Mouse (Mus musculus): ENCODE results near the gene Synpo2. TPM values are rescaled to one million over a fixed set of nuclear protein-coding genes. Genes with fewer than 3 reads are reported as not detected.

Synpo2 gene
- total RNA-seq, 2 experiments from 2014 or later = 2.8 to 3.3 TPM

- DNase-seq (ENCODE audit: extremely low spot score in 1 of 2, low spot score in 1 of 2) = no peak
Observed at GRCm38 (mm10) chr3:123169398-123169797, 66.6 kb downstream of the Synpo2 start.

DNA sequence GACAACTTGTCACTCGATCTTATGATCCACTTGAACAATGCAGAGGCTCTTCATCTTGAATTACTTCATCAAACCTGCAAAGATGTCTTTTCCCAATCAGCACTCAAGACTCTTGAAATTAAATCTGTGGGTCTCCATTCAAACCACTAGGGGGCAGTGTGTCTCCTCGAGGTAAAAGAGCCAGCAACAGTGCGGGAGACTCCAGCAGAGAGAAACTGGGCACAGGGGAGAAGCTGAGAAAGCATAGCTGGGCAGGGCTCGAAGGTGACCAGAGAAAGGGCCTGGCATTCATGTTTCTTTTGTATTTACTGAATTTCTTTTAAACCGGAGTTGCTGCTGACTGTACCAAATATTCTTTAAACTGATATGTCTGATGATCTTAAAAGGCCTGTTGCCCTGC lies 67.1 kb downstream of the Synpo2 start:
- DNase-seq (ENCODE audit: extremely low spot score in 1 of 2, low spot score in 1 of 2) = peak in 1 of 2 experiments; percentile 42

GRCm38 (mm10) chr3:123166450-123166849 lies 69.5 kb downstream of the Synpo2 start:
- no peak for DNase-seq (ENCODE audit: extremely low spot score in 1 of 2, low spot score in 1 of 2)

- DNase-seq (ENCODE audit: extremely low spot score in 1 of 2, low spot score in 1 of 2) = no peak
Observed at GRCm38 (mm10) chr3:123164183-123164582, 71.8 kb downstream of the Synpo2 start.

DNA sequence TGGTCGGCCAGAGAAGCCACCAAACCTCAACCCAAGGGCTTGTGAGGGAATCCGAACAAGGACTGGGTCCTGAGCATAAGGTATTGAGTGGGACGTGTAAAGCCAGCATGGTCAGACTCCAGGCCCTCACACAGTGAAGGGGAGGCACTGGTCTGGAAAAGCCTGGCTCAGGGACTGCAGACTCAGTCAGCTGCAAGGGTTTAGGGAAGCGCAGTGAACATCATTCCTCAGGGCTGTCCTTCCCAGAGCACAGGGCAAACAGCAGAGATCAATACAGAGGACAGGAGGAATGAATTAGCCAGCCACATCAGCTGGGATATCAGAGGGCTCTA lies 72.8 kb downstream of the Synpo2 start:
- no peak for DNase-seq (ENCODE audit: extremely low spot score in 1 of 2, low spot score in 1 of 2)

DNA sequence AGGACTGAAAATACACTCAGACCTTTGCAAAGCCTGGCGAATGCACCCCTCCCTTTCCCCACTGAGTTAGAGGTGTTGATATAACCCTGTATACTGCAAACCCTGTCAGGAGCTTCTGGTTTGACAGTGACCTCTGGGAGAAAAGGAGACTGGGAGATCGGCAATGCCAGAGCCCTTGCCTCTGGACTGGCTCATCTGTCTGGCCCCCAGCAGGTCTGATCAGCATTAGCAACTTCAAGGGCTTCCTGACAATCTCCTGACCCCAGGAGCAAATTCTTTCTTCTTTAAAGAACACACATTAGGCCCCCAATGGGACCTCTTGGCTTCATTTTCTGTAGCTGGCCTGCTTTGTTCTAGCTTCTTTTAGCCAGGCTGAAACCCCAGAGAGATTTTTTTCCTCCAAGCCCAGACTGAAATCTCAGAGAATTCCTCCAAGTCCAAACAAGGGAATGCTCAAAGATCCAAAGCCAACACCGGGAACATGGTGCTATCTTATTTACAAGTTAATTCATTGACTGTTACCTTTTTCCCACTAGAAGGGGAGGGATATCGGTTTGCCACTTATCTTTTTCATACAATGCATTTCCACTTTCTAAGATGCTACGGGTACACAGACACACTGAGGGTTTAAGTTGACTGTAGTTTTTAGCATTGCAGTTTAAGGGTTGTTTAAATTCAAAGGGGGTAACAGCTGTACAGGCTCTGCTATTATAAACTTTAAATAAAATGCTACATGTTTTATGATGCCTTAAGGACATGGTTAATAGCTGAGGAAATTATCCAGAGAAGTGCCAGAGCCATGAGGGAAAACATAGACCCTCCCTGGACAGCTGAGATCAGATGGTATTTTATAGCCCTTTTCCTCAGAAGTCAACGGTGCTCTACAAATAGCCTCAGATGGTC lies 73.4 kb downstream of the Synpo2 start:
- no peak for DNase-seq (ENCODE audit: extremely low spot score in 1 of 2, low spot score in 1 of 2)

DNA sequence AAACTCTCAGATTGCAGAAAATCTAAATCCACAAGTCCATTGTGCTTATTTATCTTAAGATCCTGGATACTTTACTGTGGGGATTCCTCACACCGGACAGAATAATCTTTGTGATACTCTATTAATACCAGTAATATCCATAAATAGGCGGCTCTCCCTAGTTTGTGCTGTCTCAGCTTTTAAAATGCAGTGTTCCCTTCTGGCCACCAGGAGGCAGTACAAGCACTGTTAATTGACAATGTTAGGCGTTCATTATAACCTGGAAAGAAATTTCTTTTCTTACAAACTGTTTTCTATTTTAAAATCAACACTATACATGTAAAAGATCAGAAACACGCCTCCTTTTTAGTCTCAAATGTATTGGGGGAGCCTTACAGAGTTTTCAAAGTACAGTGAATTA lies 75.2 kb downstream of the Synpo2 start:
- peak in 1 of 2 experiments; percentile 49 for DNase-seq (ENCODE audit: extremely low spot score in 1 of 2, low spot score in 1 of 2)

DNA sequence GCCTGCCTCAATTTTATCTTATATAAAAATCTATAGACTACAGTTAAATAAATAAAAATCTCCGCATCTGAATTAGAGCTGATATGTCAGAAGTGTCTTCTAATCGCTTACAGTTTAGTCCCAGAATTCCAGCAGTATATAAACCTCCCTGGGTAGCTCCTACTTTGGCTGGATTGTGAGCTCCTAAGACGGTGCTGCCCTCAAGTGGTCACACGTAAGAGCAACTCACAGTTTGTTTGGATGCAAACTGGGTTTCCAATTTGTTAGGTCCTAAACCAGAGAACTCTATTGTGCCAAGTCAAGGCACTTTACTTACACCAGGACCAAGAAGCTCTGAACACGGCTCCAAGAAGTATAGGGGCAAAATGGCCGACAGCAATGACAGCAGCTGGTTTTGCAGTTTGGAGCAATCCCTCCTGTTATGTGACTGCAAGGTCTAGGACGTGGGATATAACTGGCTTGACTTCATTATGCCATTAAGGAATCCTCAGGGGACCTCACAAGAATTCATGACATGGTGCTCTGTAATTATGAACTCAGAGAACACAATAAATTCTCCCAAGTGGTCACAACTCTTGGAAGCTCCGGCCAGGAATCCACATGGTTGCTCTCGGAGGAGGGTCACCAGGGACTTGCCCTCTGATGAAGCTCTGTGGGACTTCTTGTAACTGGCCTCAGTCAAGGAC lies 76.7 kb downstream of the Synpo2 start:
- peak in 1 of 2 experiments; percentile 63 for DNase-seq (ENCODE audit: extremely low spot score in 1 of 2, low spot score in 1 of 2)

DNA sequence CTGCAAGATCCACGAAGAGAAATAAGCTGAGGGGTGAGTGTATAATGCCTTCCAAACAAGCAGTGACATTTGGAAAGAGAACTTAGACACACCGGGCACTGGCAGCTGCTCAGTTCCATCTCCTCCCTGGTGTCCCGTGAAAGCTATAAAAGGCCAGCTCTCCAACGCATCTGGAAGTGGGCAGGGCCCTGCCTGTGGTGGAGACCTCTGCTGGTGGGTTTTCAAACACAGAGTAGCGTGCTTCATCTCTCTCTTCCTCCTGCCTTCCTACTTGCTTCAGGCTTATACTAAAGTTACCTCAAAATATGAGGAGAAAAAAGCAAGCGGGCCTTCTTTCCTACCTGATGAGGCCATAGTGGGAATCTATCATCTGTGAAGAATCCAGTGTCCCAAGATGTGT lies 77.4 kb downstream of the Synpo2 start:
- peak in 1 of 2 experiments; percentile 27 for DNase-seq (ENCODE audit: extremely low spot score in 1 of 2, low spot score in 1 of 2)

DNA sequence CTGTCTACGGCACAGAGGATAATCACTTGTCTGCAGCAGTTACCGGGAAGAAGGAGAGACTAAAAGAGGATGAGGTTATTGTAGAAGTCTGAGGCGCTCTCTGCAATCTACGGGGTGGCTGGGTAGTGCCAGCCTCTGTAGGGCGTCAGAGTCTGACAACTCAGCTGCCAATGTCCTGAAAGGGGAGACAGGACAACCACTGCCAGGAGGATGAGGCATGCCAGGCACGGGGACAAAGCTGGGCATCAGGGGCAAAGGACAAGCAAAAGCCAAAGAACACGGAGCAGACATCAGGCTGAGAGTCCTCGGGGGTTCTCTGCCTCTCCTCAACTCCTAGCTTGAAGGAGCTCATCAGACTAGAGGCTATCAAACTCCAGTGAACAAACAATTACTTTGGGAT lies 82.6 kb downstream of the Synpo2 start:
- DNase-seq (ENCODE audit: extremely low spot score in 1 of 2, low spot score in 1 of 2) = no peak

DNA sequence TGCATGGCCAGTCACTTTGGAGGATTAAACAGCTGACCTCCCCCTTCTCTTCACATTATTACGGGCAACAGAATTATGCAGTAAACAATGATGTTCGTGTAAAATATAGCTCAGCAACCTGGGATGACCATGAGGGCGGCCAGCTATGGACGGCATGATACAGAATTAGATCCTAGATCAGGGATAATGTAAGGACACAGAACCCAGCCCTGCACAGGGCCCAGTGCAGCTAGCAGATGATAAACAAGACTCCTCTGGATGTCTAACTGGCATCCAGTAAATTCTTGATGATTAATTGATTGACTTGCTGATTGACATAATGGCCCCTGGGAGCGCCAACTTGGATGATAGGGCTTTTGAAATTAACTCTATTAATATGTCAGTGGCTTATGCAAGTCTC lies 83.0 kb downstream of the Synpo2 start:
- no peak for DNase-seq (ENCODE audit: extremely low spot score in 1 of 2, low spot score in 1 of 2)

DNA sequence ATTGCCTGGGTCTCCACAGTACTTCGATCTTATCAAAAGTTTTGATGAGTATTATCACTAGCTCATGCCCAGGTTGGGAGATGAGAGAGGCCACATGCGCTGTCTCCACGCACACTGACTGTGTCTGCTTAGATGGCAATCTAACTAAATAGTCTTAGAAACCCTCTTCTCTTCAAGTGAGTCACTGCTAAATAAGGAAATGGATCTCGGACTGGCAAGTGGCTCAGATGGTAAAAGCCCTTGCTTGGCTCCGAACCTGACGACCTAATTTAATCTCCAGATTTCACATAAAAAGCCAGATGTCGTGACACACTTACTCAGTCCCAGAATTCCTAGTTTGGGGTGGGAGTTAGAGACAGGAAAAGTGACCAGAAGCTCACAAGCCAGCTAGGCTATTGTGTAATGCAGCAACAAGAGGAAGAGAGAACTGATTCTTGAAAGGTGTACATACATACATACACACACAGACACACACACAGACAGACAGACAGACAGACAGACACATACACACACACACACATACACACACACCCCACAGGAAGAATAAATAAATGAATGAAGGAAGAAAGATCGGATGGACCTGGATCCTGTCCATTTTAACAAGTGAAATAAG lies 85.3 kb downstream of the Synpo2 start:
- DNase-seq (ENCODE audit: extremely low spot score in 1 of 2, low spot score in 1 of 2) = no peak

DNA sequence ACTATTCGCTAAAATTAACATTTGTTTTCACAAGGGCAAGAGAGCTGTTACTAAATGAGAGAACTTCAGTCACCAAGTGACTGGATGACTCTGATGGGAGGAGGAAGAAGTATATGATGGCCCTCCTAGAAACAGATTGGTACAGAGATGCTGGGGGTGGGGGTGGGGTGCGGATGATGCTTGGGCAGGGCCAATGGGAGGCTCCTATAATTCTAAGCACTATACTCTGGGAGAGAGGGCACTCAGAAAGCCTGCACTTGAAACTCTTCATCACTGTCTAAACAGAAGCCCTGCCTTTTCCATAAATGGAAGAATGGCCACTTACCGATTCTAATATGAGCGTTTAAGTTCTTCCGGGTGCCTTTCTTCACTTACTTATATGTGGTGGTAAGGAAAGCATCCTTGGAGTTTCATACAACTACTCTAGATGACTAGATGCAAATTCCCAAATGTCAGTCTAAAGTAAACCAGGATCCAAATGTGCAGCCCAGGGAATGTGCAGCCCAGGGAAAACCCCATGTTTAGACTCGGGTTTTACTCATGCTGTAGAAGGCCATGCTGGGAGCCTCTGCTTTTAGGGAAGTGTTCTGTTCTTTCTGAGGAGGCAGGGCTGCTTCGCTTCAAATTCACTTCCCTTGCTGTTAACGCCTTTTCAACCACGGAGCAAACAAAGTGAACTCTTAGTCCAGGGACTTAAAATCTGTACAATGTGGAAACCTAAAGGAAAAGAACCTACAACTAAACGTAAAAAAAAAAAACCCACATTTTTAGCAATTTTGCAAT lies 86.4 kb downstream of the Synpo2 start:
- no peak for DNase-seq (ENCODE audit: extremely low spot score in 1 of 2, low spot score in 1 of 2)

- DNase-seq (ENCODE audit: extremely low spot score in 1 of 2, low spot score in 1 of 2) = no peak
Observed at GRCm38 (mm10) chr3:123148641-123149040, 87.3 kb downstream of the Synpo2 start.

GRCm38 (mm10) chr3:123146557-123146956 lies 89.4 kb downstream of the Synpo2 start:
- DNase-seq (ENCODE audit: extremely low spot score in 1 of 2, low spot score in 1 of 2) = no peak

DNA sequence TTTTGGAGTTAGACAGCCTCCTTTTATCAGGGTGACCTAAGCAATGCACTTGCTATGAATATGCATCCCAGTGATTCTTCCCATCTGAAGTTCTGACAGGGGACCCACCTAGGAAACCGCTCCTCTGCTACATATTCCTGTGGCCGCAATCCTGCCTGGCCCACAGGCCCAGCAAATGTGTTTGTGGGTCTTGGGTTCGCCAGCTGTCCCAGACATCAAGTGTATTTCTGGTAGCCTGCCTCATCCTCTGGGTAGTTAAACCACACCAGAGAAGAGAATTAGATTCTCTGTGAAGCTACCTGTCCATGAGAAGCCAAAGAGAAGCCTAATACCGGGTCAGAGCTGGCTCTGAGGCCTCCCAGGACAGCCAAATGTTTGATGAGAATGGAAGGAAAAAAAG lies 90.0 kb downstream of the Synpo2 start:
- DNase-seq (ENCODE audit: extremely low spot score in 1 of 2, low spot score in 1 of 2) = no peak

DNA sequence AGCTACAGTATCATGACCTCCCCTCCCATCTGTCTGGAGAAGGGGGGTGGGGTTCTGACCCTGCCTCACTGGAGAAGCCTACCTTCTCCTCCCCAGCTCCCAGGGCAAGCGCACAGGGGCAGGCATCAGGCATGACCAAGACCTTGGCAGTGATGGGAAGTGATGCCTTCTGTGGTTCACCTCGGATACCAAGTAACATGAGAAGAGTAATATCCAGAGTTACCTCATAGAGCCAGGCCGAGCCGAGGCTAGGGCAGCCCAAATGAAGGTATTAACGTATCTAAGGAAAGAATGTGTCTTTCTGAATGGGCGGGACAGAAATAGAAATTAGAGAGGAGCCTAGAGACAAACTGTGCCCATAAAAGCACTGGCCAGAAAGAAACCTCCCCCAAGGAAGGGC lies 92.5 kb downstream of the Synpo2 start:
- no peak for DNase-seq (ENCODE audit: extremely low spot score in 1 of 2, low spot score in 1 of 2)

DNA sequence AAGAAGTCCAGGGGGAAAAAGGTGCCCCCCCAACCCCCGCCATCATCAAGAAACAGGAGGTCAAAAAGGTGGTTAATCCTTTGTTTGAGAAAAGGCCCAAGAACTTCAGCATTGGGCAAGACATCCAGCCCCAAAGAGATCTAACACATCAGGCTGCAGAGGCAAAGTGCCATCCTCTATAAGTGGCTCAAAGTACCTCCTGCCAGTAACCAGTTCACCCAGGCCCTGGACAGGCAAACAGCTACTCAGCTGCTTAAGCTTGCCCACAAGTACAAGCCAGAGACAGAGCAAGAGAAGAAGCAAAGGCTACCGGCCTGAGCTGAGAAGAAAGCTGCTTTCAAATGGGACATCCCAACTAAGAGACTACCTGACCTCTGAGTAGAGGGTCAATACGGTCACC lies 93.7 kb downstream of the Synpo2 start:
- no peak for DNase-seq (ENCODE audit: extremely low spot score in 1 of 2, low spot score in 1 of 2)

GRCm38 (mm10) chr3:123141069-123141468 lies 94.9 kb downstream of the Synpo2 start:
- no peak for DNase-seq (ENCODE audit: extremely low spot score in 1 of 2, low spot score in 1 of 2)

- DNase-seq (ENCODE audit: extremely low spot score in 1 of 2, low spot score in 1 of 2) = no peak
Observed at GRCm38 (mm10) chr3:123140134-123140533, 95.8 kb downstream of the Synpo2 start.

- DNase-seq (ENCODE audit: extremely low spot score in 1 of 2, low spot score in 1 of 2) = no peak
Observed at GRCm38 (mm10) chr3:123139619-123140018, 96.3 kb downstream of the Synpo2 start.
